Mouse (Mus musculus): ENCODE results near the gene Coq8b. TPM values are rescaled to one million over a fixed set of nuclear protein-coding genes. Genes with fewer than 3 reads are reported as not detected.
A peak's percentile ranks its signal among the peaks of the same experiment; 100 is the strongest.

Gene Coq8b
- total RNA-seq, 1 experiment = 12.8 TPM

DNA sequence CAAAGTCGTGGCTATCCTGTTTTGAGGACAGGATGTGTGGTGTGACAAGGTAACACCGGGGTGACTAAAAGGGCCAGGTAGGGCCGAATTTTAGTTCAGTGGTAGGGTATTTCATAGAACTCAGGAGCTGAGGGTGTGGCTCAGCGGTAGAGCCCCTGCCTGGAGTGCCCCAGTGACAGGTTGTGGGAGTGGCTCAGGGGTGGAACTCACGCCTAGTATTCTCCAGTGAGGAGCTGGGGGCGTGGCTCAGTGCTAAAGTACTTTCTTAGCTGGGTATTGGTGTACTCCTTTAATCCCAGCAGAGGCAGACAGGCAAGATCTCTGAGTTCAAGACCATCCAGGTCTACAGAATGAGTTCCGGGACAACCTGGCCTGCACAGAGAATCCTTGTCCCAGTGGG is 43.2 kb downstream of the Coq8b start:
- H3K9ac ChIP-seq (ENCODE audit: insufficient read depth, low read depth, low read length, poor library complexity, severe bottlenecking) = no peak overlapping the region
- H3K27ac ChIP-seq (ENCODE audit: insufficient read depth, low read depth, low read length, poor library complexity, severe bottlenecking) = no peak overlapping the region
- no peaks in the 10 kb centered on the region for H3K9me3 ChIP-seq (ENCODE audit: control insufficient read depth, insufficient read depth, low read depth, low read length)
- peaks cover 0 to 12% of the 10 kb centered on the region in 2 experiments; a peak in 2 of 4 replicates for H3K4me1 ChIP-seq (ENCODE audit: control insufficient read depth in 2 of 2, insufficient read depth in 2 of 2, low read length in 2 of 2, poor library complexity in 1 of 2)
- TF ChIP-seq ZC3H11A (IDR thresholded peaks at IDR 0.05; ENCODE audit: borderline replicate concordance, low read depth, low read length) = no peak
- no peak for TF ChIP-seq CHD2 (IDR thresholded peaks at IDR 0.05; ENCODE audit: low read depth, low read length)
- TF ChIP-seq ZNF384 (IDR thresholded peaks at IDR 0.05; ENCODE audit: low read depth, low read length) = no peak
- no peak for TF ChIP-seq MAFK (IDR thresholded peaks at IDR 0.05; ENCODE audit: insufficient read depth, low read depth, low read length)
- TF ChIP-seq HCFC1 (IDR thresholded peaks at IDR 0.05; ENCODE audit: borderline replicate concordance, insufficient read depth, low read length) = no peak
- DNase-seq (ENCODE audit: low read depth, low spot score) = peak; percentile 56
- H3K36me3 ChIP-seq (ENCODE audit: control insufficient read depth, insufficient read depth, low read length, poor library complexity, severe bottlenecking) = peaks cover 33% of the 10 kb centered on the region; the same call in 1 of the 2 replicates
- in situ Hi-C loops (cut with MboI; ENCODE audit: low sequenced_read_pairs in 2 of 2, unreplicated experiment in 2 of 2) = loop anchor here in 1 of 2 experiments (25.0 kb wide), 1 partner anchor 411 kb away; the partner anchor contains the start of gene Zfp607b
- no peak overlapping the region for H3K4me3 ChIP-seq (ENCODE audit: insufficient read depth in 1 of 2, low read depth in 1 of 2, low read length in 2 of 2, poor library complexity in 1 of 2, severe bottlenecking in 1 of 2)

- H3K36me3 ChIP-seq (ENCODE audit: control insufficient read depth, insufficient read depth, low read length, poor library complexity, severe bottlenecking) = peaks cover 33% of the 10 kb centered on the region; the same call in 1 of the 2 replicates
- no peaks in the 10 kb centered on the region for H3K9me3 ChIP-seq (ENCODE audit: control insufficient read depth, insufficient read depth, low read depth, low read length)
These were observed 44.4 kb downstream of the Coq8b start for GRCm38 (mm10) chr7:27277191-27277590.

DNA sequence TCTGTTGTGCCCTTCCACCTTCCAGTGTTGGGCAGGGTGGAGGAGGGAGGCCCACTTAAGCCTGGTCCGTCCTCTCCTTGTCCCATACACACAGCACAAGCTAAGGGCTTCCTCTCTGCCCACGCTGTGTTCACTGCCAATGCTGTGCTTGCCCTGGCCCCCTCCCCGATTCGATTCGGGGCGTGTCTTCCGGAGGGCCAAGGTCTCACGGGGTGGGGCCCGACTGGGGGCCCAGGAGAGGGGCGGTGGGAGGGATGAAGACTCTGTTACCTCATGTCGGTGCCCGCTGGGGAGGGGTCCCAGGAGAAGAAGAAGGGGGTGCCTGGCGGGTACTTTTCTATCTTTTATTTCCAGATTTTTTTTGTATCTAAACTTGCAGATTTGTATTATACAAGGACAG is 48.9 kb downstream of the Coq8b start:
- Histone ChIP-seq H3K4me3 (ENCODE audit: insufficient read depth in 1 of 2, low read depth in 1 of 2, low read length in 2 of 2, poor library complexity in 1 of 2, severe bottlenecking in 1 of 2) (peak overlapping the region in 1 of 2 experiments; percentile 5; a peak in 1 of 4 replicates), H3K9ac (ENCODE audit: insufficient read depth, low read depth, low read length, poor library complexity, severe bottlenecking) (no peak overlapping the region), H3K27ac (ENCODE audit: insufficient read depth, low read depth, low read length, poor library complexity, severe bottlenecking) (no peak overlapping the region), H3K9me3 (ENCODE audit: control insufficient read depth, insufficient read depth, low read depth, low read length) (no peaks in the 10 kb centered on the region), H3K4me1 (ENCODE audit: control insufficient read depth in 2 of 2, insufficient read depth in 2 of 2, low read length in 2 of 2, poor library complexity in 1 of 2) (peaks cover 2 to 8% of the 10 kb centered on the region in 2 experiments; a peak in 2 of 4 replicates), H3K36me3 (ENCODE audit: control insufficient read depth, insufficient read depth, low read length, poor library complexity, severe bottlenecking) (peaks cover 23% of the 10 kb centered on the region; the same call in 1 of the 2 replicates)
- no peak for DNase-seq (ENCODE audit: low read depth, low spot score)
- TF ChIP-seq ZC3H11A (IDR thresholded peaks at IDR 0.05; ENCODE audit: borderline replicate concordance, low read depth, low read length) = no peak
- TF ChIP-seq HCFC1 (IDR thresholded peaks at IDR 0.05; ENCODE audit: borderline replicate concordance, insufficient read depth, low read length) = no peak
- no peak for TF ChIP-seq ZNF384 (IDR thresholded peaks at IDR 0.05; ENCODE audit: low read depth, low read length)
- TF ChIP-seq CHD2 (IDR thresholded peaks at IDR 0.05; ENCODE audit: low read depth, low read length) = no peak
- no peak for TF ChIP-seq MAFK (IDR thresholded peaks at IDR 0.05; ENCODE audit: insufficient read depth, low read depth, low read length)
- in situ Hi-C loops (cut with MboI; ENCODE audit: low sequenced_read_pairs in 2 of 2, unreplicated experiment in 2 of 2) = loop anchor here in 1 of 2 experiments (25.0 kb wide), 1 partner anchor 406 kb away; the partner anchor contains the start of gene Zfp607b

More at GRCm38 (mm10) chr7:27277191-27277590, 44.4 kb downstream of the Coq8b start:
- no peak for DNase-seq (ENCODE audit: low read depth, low spot score)
- no peak overlapping the region for H3K27ac ChIP-seq (ENCODE audit: insufficient read depth, low read depth, low read length, poor library complexity, severe bottlenecking)
- H3K4me1 ChIP-seq (ENCODE audit: control insufficient read depth in 2 of 2, insufficient read depth in 2 of 2, low read length in 2 of 2, poor library complexity in 1 of 2) = peaks cover under 1 to 19% of the 10 kb centered on the region in 2 experiments; a peak in 2 of 4 replicates
- no peak for TF ChIP-seq MAFK (IDR thresholded peaks at IDR 0.05; ENCODE audit: insufficient read depth, low read depth, low read length)
- no peak for TF ChIP-seq CHD2 (IDR thresholded peaks at IDR 0.05; ENCODE audit: low read depth, low read length)
- TF ChIP-seq ZNF384 (IDR thresholded peaks at IDR 0.05; ENCODE audit: low read depth, low read length) = no peak
- no peak for TF ChIP-seq HCFC1 (IDR thresholded peaks at IDR 0.05; ENCODE audit: borderline replicate concordance, insufficient read depth, low read length)
- TF ChIP-seq ZC3H11A (IDR thresholded peaks at IDR 0.05; ENCODE audit: borderline replicate concordance, low read depth, low read length) = 0 out of 2 replicates have a peak, but pooled peaks have one; percentile 3
- no peak overlapping the region for H3K9ac ChIP-seq (ENCODE audit: insufficient read depth, low read depth, low read length, poor library complexity, severe bottlenecking)
- no peak overlapping the region for H3K4me3 ChIP-seq (ENCODE audit: insufficient read depth in 1 of 2, low read depth in 1 of 2, low read length in 2 of 2, poor library complexity in 1 of 2, severe bottlenecking in 1 of 2)
- in situ Hi-C loops (cut with MboI; ENCODE audit: low sequenced_read_pairs in 2 of 2, unreplicated experiment in 2 of 2) = loop anchor here in 1 of 2 experiments (25.0 kb wide), 1 partner anchor 410 kb away; the partner anchor contains the start of gene Zfp607b

DNA sequence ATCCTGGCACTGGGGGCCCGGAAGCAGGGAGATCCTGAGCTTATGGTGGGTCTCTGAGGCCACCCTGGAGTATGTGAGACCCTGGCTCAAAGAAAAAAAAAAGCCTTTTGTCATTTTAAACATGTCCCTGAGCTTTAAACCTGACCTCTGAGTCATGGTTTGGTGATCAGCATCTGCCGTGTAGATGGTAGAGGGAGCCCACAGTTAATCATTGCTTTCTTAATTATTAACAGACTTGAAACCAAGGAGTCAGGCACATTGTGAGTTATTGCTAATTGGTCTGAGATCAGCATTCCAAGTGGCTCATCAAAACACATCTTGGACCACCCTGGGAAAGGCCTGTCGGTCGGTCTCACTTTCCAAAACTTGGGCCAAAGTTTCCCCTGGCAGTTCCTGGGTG is 49.4 kb downstream of the Coq8b start:
- Histone ChIP-seq H3K27ac (ENCODE audit: insufficient read depth, low read depth, low read length, poor library complexity, severe bottlenecking) (no peak overlapping the region), H3K36me3 (ENCODE audit: control insufficient read depth, insufficient read depth, low read length, poor library complexity, severe bottlenecking) (peaks cover 19% of the 10 kb centered on the region; the same call in 1 of the 2 replicates), H3K4me1 (ENCODE audit: control insufficient read depth in 2 of 2, insufficient read depth in 2 of 2, low read length in 2 of 2, poor library complexity in 1 of 2) (peaks cover 2 to 7% of the 10 kb centered on the region in 2 experiments; a peak in 1 of 4 replicates), H3K4me3 (ENCODE audit: insufficient read depth in 1 of 2, low read depth in 1 of 2, low read length in 2 of 2, poor library complexity in 1 of 2, severe bottlenecking in 1 of 2) (no peak overlapping the region), H3K9me3 (ENCODE audit: control insufficient read depth, insufficient read depth, low read depth, low read length) (no peaks in the 10 kb centered on the region), H3K9ac (ENCODE audit: insufficient read depth, low read depth, low read length, poor library complexity, severe bottlenecking) (no peak overlapping the region)
- TF ChIP-seq ZNF384 (IDR thresholded peaks at IDR 0.05; ENCODE audit: low read depth, low read length) (peak; percentile 44; the same call in 1 of the 2 replicates), MAFK (IDR thresholded peaks at IDR 0.05; ENCODE audit: insufficient read depth, low read depth, low read length) (no peak)
- in situ Hi-C loops (cut with MboI; ENCODE audit: low sequenced_read_pairs in 2 of 2, unreplicated experiment in 2 of 2) = loop anchor here in 1 of 2 experiments (25.0 kb wide), 1 partner anchor 405 kb away; the partner anchor contains the start of gene Zfp607b
- no peak for DNase-seq (ENCODE audit: low read depth, low spot score)

Data from ES-E14 (cell line).